Mouse (Mus musculus): ENCODE results near the gene 1700042G07Rik.

DNA sequence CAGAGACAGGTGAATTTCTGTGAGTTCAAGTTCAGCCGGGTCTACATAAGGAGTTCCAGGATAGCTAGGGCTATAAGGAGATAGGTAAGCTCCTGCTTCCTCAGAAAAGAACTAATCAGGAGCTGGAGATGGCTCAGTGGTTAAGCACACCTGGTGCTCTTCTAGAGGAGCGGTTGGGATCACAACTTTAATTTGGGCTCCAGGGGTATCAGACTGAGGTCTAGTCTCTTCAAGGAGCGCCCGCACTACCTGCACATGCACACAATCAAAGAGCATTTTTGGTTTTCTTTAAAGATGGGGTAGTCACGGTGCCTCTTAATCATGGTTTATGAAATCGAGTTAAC is 23.4 kb upstream of the 1700042G07Rik start:
- TF ChIP-seq CTCF (IDR thresholded peaks at IDR 0.05; ENCODE audit: low read depth, low read length) (no peak), POLR2A (IDR thresholded peaks at IDR 0.05; ENCODE audit: borderline replicate concordance, low read depth, low read length) (no peak)

Data from bone marrow macrophage, adult 2 months (primary cell).